Mouse (Mus musculus) cerebellum, adult 9-11 months (tissue): ENCODE results near the gene Teddm3.
"Not testable (repeated sequence)": the region's sequence is repeated elsewhere in the genome, so short reads cannot be mapped to it uniquely, and the experiment has no call there.

Experiments used
- DNase-seq: peaks from one replicate; pipeline ENCODE4 v3.0.0; 2022

Gene Teddm3

DNA sequence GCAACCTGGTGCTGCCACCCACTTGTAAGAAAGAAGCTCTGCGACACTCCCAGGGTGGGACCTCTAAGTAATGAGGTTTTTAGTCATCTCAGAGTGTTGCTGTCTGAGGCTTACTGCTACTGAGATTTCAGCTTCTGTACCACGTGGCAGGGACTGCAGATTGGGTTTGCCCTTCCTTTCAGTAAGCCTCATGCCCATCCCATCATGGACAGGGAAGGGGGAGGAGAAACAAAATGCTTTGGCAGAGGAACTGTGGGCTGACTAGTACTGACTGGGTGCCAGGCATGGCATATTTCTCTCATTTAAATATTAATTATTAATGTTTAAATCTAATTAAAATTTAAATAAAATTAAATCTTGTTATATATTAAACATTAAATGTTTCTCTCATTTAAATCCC, at the start of gene Teddm3:
Teddm3 (minus strand) TSS at position 101 of the 400 bp plus-strand sequence.
- DNase-seq: not testable (repeated sequence)

DNA sequence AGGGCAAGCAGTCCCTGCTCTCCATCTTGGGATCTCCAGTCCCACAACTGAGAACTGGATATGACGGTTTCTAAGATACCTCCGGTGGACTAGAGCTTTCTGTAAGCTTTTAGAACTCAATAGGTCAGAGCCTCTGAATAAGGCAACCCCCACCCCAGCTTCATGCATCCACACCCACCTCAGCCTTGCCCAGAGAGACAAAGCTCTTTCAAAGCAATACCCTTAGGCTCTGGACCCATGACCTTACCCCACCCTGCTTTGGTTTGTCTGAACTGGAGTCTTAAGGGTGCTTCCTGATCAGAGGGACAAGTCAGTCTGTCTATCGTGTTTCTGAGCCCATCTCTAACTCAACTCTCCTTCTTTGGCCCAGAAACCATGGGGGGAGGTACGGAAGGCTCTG, 48.9 kb upstream of the Teddm3 start:
- DNase-seq: no peak

DNA sequence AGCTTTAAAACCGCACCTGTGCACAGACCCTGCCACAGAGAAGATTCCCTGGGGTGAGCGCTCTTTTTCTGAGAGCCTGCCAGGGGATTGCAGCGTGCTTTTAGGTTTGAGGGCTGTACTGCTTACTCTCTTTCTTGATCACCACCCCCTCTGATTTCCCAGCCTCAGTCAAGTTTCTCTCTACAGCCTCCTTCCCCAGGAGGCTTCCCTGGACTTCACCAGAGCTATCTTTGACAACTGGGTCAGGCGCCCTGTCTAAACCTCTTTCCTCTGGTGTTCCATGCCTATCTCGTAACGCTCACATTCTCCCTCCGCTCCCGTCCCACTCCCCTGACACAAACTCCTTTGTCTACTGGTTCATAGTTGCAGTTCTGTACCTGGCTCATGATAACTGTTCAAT, 45.6 kb upstream of the Teddm3 start:
- no peak for DNase-seq

DNA sequence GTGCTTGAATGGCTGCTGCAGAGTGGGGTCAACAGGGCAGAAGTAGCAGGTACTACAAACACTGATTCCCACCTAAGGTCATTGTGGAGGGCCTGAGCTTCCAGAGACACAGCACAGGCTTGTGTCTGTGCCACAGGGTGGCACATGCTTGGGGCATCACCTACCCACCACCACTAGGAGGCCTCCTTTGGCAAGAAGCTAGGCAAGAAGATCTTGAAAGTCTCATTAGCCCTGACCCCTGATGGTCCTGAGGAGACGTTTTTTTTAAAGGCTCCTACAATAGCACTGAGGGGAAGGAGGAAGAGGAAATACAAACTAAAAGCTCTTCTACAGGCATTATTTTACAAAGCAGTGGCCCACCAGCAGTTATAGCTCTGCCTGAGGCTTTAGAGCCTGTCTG, 44.7 kb upstream of the Teddm3 start:
- DNase-seq: no peak

DNA sequence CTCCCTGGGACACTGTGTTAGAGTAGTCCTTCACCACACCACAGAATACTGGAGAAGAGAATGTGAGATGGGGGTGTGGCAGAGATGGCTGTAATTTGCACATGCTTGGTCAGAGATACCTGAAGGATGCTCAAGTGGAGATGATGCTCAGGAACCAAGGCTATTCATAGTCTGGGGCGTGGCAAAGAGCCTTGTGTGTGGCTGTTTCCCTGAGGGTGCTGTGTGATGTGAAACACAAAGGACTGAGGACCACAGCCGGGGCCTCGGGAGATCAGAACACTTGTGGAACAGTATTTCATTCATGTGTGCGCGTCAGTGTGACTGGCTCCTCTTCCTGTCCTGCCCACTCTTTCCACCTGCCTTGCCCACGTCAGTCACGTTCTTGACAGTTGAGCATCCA, 44.2 kb upstream of the Teddm3 start:
- DNase-seq: no peak

DNA sequence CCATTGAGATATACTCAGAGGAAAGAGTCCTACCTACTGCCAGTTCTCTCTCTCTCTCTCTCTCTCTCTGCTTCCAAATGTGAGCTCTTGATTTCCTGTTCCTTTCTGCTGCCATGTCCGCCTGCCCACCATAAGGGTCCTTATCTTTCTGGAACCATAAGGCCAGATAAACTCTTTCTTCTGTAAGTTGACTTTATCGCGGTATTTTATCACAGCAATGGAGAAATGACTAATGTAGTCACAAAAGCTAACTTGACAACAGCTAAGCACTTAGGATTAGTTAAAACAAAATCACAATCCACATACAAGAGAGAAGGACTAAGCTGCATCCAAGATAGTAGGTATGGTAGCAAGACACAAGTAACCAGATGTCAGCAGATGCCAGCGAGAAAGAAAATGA, 43.7 kb upstream of the Teddm3 start:
- DNase-seq: no peak

DNA sequence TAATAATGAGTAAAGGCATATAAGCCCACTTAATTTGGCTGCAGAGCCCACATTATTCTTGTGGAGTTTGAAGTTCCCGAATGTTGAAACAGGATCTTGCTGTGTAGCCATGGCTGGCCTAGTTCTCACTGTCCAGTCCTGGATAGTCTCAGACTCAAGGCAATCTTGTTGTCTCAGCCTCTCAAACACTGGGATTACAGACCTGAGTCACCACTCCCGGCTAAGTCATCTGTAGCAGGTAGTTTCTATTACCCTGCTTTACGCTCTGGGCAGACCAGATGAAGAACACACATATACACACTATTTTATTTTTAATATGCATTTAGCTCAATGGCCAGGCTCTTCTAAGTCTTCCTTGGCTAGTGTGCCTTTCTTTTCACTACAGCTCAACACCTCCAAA, 42.8 kb upstream of the Teddm3 start:
- no peak for DNase-seq

DNA sequence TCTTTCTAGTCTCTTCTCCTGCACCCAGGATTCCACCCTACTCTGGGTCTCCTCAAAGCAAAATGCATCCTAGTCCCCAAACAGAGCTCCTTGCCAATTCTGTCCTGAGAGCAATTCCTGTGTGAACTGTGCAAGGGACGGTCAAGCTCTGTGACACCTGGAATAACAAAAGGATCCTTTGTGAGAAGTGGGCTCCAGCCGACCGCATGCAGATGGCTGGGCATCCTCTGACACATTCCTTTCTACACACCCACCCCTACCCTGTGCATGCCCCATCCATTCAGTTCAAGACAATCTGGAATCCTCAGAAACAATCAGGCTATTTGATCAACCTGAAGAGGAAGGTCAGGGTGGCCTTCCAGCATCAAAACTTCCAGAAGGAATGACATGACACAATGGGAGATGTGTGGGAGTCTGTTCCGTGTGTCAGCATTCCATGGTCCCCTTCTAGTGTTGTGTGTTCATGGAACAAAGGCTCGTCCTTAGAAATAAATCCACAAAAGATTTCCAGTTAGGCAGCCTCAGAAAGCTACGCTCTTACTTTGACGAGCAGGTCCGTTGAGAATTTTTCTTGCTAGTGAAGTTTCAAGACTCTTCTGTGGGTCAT, 41.6 kb upstream of the Teddm3 start:
- DNase-seq: no peak

DNA sequence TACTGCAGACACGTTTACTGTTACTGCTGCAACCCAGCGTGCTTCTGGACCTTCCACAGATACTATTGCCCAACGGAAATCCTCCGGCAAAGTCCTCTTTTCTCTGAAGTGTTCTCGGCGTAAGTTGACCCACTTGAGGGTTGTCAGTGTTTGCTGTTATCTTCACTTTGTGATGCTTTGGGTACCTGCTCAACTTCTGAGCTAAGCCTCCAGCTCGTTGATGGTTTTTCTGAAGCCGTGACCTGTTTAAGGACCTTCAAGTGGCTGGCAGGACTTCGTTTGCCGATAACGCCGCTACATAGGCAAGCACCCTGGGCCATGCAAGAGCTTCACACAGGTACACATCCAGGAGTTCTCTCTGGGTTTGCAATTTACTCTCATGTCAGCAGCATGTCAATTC, 40.4 kb upstream of the Teddm3 start:
- no peak for DNase-seq

DNA sequence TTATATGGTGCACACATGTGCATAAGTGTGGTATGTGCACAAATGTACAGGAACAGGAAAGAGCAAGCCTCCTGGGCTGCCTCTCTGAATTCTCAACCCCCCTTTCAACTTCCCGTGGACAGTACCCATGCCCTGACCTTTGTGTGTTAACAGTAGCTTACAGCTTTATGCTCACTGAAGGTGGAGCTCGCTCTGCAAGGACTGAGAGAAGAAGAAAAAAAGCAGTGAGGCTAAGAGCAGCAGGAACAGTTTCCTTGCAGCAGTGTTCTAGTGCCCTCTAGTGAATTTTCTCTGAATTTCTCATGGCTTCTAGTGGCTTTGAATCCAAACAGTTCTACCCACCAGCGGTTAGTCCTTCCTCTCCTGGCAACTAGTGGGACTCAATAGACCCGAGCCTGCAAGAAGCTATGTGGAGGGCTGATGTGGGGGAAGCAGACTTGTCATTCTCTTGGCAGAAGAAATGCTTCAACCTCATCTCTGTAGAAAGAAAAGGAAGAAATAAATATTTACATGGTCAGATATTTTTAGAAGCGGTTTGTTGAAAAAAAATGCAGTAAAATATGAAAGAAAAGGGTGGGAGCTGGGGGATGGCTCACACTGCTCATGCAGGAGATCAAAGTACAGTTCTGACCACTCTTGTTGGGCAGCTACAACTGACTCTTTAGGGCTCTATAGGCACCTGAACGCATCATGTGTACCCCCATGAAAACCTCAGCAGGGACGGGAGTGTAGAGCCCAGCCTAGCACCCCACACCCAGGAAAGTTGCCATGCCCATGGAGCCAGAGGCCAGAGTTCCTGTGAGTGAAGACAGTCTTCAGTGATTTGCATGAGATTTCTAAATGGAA, 38.9 kb upstream of the Teddm3 start:
- DNase-seq: no peak

DNA sequence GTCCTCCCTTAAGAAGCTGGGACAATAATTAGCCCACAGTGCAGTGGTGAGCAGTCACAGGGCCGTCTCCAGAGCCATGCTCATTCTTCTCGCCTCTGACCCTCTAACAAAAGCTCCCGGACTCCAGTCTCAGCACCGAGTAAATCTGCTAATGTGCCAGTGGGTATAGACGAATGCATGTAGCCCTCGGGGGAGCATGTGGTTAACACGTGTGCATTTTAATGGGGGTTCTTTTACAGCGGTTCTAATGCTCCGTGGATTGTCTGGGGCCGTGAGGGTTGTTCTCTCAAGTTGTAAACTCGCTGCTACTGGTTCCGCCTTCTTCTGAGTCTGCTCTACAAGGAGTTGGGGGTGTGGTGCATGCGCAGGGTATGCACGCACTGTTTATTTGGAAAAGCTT, 37.8 kb upstream of the Teddm3 start:
- no peak for DNase-seq

DNA sequence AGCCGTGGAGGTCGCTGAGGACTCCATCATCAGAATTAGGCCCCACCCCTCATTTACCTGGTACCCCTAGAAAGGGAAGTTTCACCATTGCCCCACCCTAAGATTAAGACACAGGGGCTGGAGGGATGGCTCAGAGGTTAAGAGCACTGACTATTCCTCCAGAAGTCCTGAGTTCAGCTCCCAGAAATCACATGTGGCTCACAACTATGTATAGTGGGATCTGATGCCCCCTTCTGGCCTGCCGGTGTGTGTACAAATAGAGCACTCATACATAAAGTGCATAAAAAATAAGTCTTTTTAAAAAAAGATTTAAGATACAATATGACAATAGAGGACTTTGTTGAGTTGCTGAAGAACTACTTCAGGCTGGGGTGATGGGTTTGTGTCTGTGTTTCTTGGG, 34.5 kb upstream of the Teddm3 start:
- DNase-seq: no peak

DNA sequence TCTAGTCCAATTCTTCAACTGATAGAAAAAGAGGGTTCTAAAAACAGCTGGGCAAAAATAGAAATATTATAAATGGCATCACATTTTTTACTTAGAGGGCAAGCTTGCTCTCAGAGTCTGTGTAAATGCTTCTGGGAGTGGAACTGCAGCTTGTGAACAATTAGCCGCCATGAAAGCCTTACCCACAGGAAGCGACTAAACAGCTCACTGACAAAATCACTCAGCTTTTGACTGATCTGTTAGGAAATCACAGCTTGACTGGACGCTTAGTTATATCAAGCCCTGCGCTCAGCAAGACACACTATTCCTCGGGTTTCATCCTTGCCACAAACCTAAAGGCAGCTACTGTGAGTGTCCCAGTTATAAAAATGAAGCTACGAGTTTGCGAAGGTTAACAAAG, 33.8 kb upstream of the Teddm3 start:
- DNase-seq: no peak

DNA sequence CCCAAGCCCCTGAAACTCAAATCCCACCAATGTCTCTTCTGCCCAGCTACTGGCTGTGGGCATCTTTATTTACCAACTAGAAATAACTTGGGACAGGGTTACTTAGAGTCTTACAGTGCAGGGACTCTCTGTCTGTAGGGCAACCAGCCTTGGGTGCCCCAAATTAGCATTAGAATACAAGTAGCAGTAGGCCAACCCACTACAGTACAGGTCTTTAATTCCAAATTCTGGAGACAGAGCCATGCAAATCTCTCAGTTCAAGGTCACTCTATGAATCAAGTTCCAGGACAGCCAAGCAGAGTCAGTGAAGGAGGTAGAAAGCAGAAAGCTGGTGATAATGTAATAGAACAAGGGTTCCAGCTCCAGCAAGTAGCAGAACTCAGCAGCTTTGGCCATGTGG, 30.9 kb upstream of the Teddm3 start:
- DNase-seq: no peak

DNA sequence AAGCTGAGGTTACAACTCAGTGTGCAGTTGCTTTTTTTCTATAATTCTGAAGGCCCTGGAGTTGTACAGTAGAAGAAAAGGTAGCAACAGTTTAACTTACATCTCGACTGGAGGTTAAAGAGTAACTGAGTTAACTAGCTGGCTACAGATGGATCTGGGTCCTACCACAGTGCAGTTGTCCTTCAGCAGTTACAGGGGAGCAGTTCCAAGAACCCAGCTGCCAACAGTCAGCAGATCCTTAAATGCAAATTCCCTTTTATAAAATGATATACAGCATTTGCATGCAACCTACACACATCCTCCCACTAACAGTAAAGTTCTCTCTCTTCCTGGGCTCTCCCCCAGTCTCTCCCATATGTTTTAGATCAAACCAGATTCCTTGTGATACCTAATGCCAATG, 28.3 kb upstream of the Teddm3 start:
- DNase-seq: no peak

DNA sequence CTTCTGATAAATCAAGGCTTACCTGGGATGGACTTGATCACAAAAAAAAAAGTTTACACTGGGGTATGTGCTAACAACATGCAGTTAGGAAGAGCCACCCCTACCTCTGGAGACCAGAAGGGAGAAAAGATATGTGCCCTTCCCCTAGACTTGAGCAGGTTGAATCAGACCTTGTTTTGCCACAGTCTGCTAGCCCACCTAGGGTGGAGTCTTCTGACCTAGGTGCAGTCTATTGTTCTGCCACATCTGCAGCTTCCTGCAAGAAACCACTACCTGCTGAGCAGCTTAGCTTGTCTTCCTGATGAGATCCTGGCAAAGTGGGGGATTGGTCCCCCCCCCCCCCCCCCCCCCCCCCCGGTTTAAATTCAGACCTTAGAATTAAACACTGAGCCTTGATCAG, 21.4 kb upstream of the Teddm3 start:
- no peak for DNase-seq

DNA sequence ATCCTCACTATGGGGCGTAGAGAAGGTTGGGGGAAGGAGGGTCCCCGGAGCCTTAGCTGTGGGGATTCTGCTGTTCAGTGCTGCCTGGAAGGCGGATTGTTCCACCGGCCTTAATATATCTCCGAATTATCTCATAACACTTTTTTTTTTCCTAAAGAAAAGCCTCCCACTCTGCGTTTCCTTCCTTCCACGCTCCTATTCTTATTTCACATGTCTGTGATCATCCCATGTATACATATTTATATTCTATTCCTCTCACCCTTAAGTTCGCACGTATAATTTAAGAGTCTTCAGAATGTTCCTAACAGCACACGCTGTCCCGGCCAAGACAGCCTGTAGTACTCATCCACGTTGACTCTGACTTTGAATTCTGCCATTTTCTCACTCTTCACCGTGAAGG, 14.9 kb upstream of the Teddm3 start:
- DNase-seq: no peak

DNA sequence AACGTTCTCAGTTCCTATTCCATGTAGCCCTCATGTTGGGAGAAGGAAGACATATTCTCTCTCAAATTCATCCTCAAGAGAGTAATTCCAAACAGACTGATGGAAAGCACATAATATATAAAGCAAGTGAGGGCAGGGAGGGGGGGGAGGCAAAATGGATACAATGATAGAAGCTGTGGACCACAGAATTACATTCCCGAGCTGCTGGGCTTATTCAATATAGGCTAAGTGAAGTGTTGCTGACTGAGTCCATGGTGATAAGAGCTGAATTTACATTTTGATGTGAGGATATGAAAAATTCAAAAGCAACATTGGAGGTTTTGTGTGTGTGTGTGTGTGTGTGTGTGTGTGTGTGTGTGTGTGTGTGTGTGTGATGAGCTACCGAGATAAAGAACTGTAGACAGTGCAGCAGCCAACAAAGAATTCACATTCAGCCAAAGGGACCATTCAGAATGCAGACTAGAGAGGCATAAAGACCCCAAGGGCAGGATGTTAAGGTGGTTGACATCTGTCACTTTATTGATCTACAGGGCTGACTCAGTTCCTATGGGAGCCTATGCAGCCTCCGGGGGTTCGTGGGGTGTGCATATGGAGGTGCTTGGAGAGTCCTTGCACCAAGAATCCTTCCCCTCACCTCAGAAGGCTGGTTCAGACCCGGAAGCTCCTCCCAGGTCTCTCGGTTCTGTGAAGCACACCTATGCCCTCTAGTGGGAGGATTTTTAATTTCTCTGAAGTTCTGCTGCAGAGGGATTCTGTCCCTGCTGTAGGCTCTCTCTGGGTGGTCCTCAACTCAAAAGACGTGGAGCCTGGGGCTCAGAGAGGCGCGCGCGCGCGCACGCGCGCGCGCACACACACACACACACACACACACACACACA, 11.8 kb upstream of the Teddm3 start:
- DNase-seq: not testable (repeated sequence)

DNA sequence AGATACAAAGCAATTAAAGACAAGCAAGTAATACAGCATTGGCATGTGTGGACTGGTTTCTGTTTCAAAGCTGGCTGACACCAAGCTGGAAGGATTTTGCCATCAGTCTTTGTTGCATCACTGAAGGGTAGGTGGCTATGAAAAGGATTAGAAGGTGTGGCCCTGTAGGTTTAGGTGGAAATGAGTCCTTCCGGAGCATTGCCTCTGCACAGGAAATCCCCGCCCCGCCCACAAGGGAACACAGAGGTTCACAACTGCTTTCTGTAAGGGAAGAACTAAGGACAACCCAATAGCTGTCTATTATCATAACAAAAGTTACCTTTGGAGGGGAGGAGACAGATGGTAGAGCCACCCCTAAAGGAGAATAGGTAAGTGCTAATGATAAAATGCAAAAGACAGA, 9.6 kb upstream of the Teddm3 start:
- not testable (repeated sequence) for DNase-seq

DNA sequence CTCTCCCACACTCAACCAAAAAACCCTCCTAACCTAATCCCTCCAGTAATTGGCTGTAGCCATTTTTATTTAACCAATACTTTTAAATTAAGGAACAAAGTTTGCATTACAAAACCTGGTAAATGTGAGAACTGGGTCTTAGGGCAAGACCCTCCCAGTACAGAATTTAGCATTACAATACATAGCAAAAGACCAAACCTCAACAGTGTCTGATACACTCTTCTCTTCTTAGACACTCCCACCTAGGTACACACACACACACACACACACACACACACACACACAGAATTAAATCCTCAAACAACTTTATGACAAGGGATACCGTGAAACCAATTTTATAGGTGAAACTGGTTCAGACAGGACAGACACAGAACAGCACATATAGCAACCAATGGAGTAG, 5.4 kb upstream of the Teddm3 start:
- not testable (repeated sequence) for DNase-seq

DNA sequence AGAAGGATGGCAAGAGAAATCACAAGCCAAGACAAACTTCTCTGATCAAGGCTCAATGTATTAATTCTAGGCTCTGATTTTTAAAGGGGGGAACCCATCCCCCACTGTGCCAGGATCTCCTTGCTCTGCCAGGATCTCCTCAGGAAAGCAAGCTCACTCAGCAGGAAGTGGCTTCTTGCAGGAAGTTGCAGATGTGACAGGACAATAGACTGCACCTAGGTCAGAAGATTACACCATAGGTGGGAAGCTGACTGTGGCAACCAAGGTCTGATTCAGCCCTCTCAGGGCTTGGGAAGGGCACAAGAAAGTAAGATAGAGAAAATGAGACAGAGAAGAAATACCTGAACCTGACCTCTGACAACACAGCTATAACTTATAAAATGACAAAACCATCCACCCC, 2.5 kb upstream of the Teddm3 start:
- not testable (repeated sequence) for DNase-seq

DNA sequence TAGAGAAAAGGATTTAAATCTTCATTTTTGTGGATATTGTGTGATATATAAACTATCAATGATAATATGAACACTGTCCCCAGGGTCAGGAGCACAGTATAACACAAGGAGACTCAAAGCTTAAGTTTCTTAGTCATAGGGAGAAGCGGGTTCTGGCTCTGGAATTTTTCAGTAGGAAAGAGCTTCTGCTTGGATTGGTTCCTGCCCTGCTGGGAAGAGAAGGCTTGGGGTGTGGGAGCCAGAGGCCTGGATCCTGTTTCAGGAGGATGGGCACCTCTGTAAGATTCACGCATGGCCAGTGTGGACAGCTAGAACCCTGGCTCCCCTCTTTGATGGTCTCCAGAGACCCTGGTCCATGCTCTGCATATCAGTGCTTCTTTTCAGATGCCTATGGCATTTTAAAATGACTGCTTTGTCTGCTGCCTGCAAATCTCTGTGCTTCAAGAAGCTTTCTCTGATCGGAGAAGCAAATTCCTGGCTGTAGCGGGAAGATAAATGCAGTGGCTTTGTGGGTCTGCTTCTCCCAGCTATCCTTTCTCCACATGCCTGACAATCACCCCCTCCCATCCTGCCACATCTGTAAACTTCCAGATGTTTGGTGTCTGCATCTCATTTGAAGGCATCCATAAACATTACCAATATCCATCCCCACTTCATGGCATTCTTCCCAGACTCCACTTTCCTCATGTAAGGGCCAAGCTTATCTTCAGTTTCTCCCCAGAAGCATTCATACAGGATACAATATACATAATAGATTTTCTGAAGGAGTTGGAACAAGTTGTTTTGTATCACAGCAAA, 2.0 kb downstream of the Teddm3 start:
- no peak for DNase-seq

DNA sequence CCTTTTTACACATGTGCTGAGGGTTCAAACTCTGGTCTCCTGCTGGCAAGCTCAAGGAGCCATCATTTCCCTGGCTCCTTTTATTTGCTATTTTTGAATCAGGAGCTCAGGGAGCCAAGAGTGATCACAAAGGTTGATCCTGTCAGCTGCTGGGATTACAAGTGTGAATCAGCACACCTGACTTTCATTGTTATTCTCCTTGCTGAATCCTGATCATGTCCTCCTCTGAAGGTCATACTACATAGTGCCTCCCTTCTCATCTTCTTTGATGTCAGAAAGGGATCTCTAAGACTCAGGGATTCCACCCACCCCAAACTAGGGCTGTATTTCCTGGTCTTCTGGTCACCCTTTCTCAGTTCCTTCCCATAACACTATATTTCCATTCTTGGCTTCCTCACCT, 3.9 kb downstream of the Teddm3 start:
- no peak for DNase-seq
